Mouse (Mus musculus) heart, embryonic 13.5 days (tissue): ENCODE measurements around the gene Rc3h2. TPM values are rescaled to one million over a fixed set of nuclear protein-coding genes. Genes with fewer than 3 reads are reported as not detected.

Source experiments
- ATAC-seq: fragments of 200-750 bp; cut with Nextera tagmentation; 2 replicates; pipeline ENCODE4 v1.8.0; 2017; ENCODE audit warnings: moderate TSS enrichment; ENCODE audit not compliant: insufficient number of reproducible peaks, low FRiP score, low TSS enrichment; ENCODE audit errors: extremely low read depth
- H3K27ac ChIP-seq: fragments of 300-500 bp; sonication (generic); replicated peaks from 2 replicates; pipeline ENCODE4 v1.5.1; 2015; ENCODE audit warnings: moderate library complexity, mild to moderate bottlenecking, inconsistent platforms
- H3K27me3 ChIP-seq: fragments of 300-500 bp; sonication (generic); replicated peaks from 2 replicates; pipeline ENCODE4 v1.6.1; 2015; ENCODE audit warnings: mild to moderate bottlenecking, inconsistent platforms
- H3K36me3 ChIP-seq: fragments of 300-500 bp; sonication (generic); 2 replicates; pipeline ENCODE4 v1.6.1; 2015; ENCODE audit warnings: mild to moderate bottlenecking, inconsistent platforms
- H3K4me1 ChIP-seq: fragments of 300-500 bp; sonication (generic); 2 replicates; pipeline ENCODE4 v1.6.1; 2015; ENCODE audit warnings: inconsistent platforms
- H3K4me2 ChIP-seq: fragments of 300-500 bp; sonication (generic); 2 replicates; pipeline ENCODE4 v1.6.1; 2015; ENCODE audit warnings: inconsistent platforms, mild to moderate bottlenecking, moderate library complexity
- H3K4me3 ChIP-seq: fragments of 300-500 bp; sonication (generic); 2 replicates; pipeline ENCODE4 v1.5.1; 2015; ENCODE audit warnings: moderate library complexity, mild to moderate bottlenecking, inconsistent platforms
- H3K9ac ChIP-seq: fragments of 300-500 bp; sonication (generic); 2 replicates; pipeline ENCODE4 v1.6.1; 2015; ENCODE audit warnings: inconsistent platforms, mild to moderate bottlenecking, moderate library complexity
- H3K9me3 ChIP-seq: fragments of 300-500 bp; sonication (generic); 2 replicates; pipeline ENCODE4 v1.6.1; 2016; ENCODE audit warnings: inconsistent platforms
- WGBS: fragments of 180-500 bp; shearing (Covaris S2); methylation state at CpG from one replicate; pipeline ENCODE4 v1.1.7; 2015; ENCODE audit warnings: mixed read lengths; 5-methylcytosine and 5-hydroxymethylcytosine counted together
- polyA plus RNA-seq: library from polyadenylated mRNA; unstranded; fragments of >200 nt; fragmentation: Nextera tagmentation; extraction: Ambion mirVana; gene quantifications from 2 replicates; pipeline ENCODE4 v1.2.1, GENCODE M21; 2015

The Rc3h2 gene
- 9.0 and 9.6 TPM in 2 replicates for polyA plus RNA-seq

- Histone ChIP-seq H3K9ac (peak within 1 kb of the TSS; percentile 97), H3K27ac (peak within 1 kb of the TSS; percentile 96), H3K27me3 (no peaks in the 10 kb centered on the region), H3K4me3 (peak within 1 kb of the TSS; percentile 92), H3K9me3 (no peaks in the 10 kb centered on the region), H3K4me1 (peaks cover 14% of the 10 kb centered on the region), H3K36me3 (peaks cover 12% of the 10 kb centered on the region), H3K4me2 (peak within 1 kb of the TSS; percentile 83)
- peak; percentile 95 for ATAC-seq
- WGBS: under 1% methylated on average over 74 of the region's 75 CpGs
Measured at GRCm38 (mm10) chr2:37422306-37423304, at the start of gene Rc3h2. TSS of gene Rc3h2 (minus strand) at chr2:37422903.

DNA sequence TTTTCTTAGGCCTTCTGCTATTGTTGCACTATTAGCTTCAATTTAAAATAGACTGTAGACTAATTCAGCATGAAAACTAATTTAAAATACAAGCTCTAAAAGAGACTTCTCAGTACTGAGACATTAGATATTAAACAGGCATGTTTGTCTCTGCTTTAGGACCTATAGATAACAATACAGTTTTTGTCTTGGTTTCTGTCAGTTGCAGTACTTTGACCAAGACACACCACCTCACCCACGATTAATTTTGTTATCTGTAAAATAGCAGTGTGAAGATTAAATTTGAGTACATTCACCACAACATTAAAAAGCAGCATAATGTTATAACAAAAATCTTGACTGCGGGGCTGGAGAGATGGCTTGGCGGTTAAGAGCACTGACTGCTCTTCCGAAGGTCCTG, 43.6 kb upstream of the Rc3h2 start:
- H3K27ac ChIP-seq: no peak overlapping the region
- H3K9me3 ChIP-seq: no peaks in the 10 kb centered on the region
- peaks cover 20% of the 10 kb centered on the region for H3K36me3 ChIP-seq
- no peak for ATAC-seq
- no peak overlapping the region for H3K9ac ChIP-seq
- H3K4me1 ChIP-seq: no peaks in the 10 kb centered on the region
- no peaks in the 10 kb centered on the region for H3K27me3 ChIP-seq
- no peak overlapping the region for H3K4me3 ChIP-seq
- no peak overlapping the region for H3K4me2 ChIP-seq
- WGBS: 88% methylated on average over 4 of the region's 4 CpGs

DNA sequence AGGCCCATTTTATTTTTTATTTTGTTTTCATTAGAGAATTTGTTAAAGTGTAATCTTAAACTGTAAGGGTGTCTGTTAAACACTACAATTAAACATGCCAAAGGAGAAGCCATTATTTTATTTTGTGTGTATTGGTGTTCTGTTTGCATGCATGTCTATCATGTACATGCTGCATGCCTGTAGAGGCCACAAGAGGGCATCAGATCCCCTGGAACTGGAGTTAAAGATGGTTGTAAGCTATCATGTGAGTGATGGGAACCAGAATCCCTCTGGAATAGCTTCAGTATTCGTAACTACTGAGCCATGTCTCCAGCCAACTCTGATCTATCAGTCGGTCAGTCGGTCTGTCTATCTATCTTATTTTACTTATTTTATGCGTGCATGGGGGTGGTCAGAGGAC, 38.0 kb upstream of the Rc3h2 start:
- H3K27ac ChIP-seq: no peak overlapping the region
- H3K9ac ChIP-seq: no peak overlapping the region
- peaks cover 8% of the 10 kb centered on the region; the same call in 1 of the 2 replicates for H3K36me3 ChIP-seq
- H3K4me2 ChIP-seq: no peak overlapping the region
- H3K4me1 ChIP-seq: no peaks in the 10 kb centered on the region
- H3K27me3 ChIP-seq: no peaks in the 10 kb centered on the region
- no peak for ATAC-seq
- 93% methylated on average over 4 of the region's 4 CpGs for WGBS
- H3K4me3 ChIP-seq: no peak overlapping the region
- H3K9me3 ChIP-seq: no peaks in the 10 kb centered on the region; the same call in 1 of the 2 replicates

DNA sequence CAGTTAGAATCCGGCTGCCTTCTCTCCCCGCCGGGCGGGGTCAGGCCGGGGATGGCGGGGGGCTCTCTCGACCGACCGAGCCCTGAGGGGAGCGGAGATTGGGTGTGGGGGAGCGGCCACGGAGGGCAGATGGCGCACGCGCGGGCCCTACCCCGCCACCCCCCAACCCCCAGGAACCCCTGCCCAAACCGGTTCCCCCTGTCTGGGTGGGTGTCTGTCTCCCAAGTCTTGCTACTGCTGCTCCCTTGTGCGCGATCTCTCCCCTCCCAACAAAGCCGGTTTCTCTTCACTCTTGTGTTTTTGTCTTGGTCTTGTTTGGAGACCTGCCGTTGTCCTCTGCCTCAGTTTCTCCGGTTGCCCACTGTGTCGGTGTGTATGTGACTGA, 29.7 kb upstream of the Rc3h2 start:
- peak overlapping the region; percentile 83 for H3K27ac ChIP-seq
- WGBS: under 1% methylated on average over 24 of the region's 24 CpGs
- peak overlapping the region; percentile 95 for H3K9ac ChIP-seq

DNA sequence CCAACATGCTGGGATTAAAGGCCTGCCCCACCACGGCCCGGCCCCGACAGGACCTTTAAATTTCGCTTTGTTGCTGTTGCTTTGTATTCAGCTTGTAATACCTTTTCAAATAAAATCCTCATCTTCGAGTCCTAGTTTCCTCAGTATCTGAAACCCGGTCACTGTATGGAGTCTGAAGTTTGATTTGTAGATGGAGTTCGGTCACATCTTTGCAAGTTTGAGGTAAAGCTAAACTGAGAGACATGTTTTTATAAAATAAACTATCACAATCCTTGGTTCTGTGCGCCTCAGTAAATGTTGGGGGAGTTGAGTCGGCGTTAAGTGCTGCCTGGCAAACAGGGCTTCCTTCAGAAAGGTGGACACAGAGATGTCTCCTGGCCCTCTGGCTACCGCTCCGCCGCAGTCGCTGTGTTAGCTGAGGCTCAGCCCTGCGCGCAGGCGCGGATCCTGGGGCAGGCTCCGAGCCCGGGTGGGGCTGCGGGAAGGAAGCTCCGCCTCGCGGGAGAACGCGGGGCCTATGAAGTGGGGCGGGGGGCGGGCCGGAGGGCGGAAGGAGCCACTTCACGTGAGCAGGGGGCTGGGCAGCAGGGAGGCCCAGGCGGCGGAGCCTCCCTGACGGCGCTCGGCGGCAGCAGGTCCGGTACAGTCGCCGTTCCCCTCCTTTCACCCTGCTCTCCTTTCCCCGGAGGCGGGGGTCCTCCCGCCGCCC, 29.1 kb upstream of the Rc3h2 start:
- peak overlapping the region; percentile 83 for H3K27ac ChIP-seq
- peaks cover 7% of the 10 kb centered on the region; the same call in 1 of the 2 replicates for H3K36me3 ChIP-seq
- no peaks in the 10 kb centered on the region for H3K9me3 ChIP-seq
- peak; percentile 98 for ATAC-seq
- H3K4me1 ChIP-seq: peaks cover 20% of the 10 kb centered on the region
- H3K9ac ChIP-seq: peak overlapping the region; percentile 95
- 10% methylated on average over 33 of the region's 44 CpGs for WGBS
- peak overlapping the region; percentile 91 for H3K4me3 ChIP-seq
- H3K27me3 ChIP-seq: no peaks in the 10 kb centered on the region
- peak overlapping the region; percentile 93 for H3K4me2 ChIP-seq

More for the DNA sequence above, 29.7 kb upstream of the Rc3h2 start:
- Histone ChIP-seq H3K36me3 (peaks cover 3% of the 10 kb centered on the region; the same call in 1 of the 2 replicates), H3K4me3 (peak overlapping the region; percentile 91), H3K9me3 (no peaks in the 10 kb centered on the region), H3K4me2 (peak overlapping the region; percentile 93), H3K27me3 (no peaks in the 10 kb centered on the region), H3K4me1 (peaks cover 20% of the 10 kb centered on the region)
- peak; percentile 69; the same call in 1 of the 2 replicates for ATAC-seq

GRCm38 (mm10) chr2:37442611-37443591, 20.2 kb upstream of the Rc3h2 start, which contains the start of the genes Zbtb26, Zbtb6 and Rabgap1:
TSS of gene Zbtb26 (minus strand) at chr2:37443135.
TSS of gene Zbtb6 (minus strand) at chr2:37443171.
TSS of gene Rabgap1 (plus strand) at chr2:37443279.
- H3K9me3 ChIP-seq: no peaks in the 10 kb centered on the region
- H3K27ac ChIP-seq: peak within 1 kb of the TSS; percentile 87
- H3K27me3 ChIP-seq: no peaks in the 10 kb centered on the region
- H3K4me2 ChIP-seq: peak within 1 kb of the TSS; percentile 81
- peak within 1 kb of the TSS; percentile 93 for H3K9ac ChIP-seq
- ATAC-seq: peak; percentile 99
- peaks cover 10% of the 10 kb centered on the region for H3K36me3 ChIP-seq
- under 1% methylated on average over 51 of the region's 51 CpGs for WGBS
- peak within 1 kb of the TSS; percentile 84 for H3K4me3 ChIP-seq
- H3K4me1 ChIP-seq: peaks cover 27% of the 10 kb centered on the region

DNA sequence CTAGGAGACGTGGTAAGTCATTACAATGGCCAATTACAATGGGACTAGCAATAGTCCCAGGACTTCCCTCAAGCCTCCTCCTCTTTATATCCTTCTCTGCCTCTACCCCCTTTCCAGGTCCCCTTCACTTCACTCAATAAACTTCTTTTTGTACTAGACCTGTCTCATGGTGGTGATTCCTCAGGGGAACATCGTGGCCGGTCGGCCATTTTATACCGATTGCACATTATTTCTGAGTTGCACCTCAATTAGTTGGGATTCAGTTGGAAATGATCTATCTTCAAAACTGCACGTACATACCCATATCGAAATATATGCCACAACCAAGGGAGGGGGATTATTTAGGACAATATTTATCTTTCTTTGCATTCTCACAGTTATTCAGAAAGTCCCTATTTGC, 8.9 kb upstream of the Rc3h2 start:
- ATAC-seq: no peak
- peak overlapping the region; percentile 93 for H3K27ac ChIP-seq
- peaks cover 14% of the 10 kb centered on the region for H3K4me1 ChIP-seq
- H3K36me3 ChIP-seq: peaks cover 35% of the 10 kb centered on the region
- H3K9me3 ChIP-seq: no peaks in the 10 kb centered on the region
- peak overlapping the region; percentile 95 for H3K4me3 ChIP-seq
- no peaks in the 10 kb centered on the region for H3K27me3 ChIP-seq
- peak overlapping the region; percentile 90 for H3K9ac ChIP-seq
- peak overlapping the region; percentile 90 for H3K4me2 ChIP-seq
- 40% methylated on average over 7 of the region's 7 CpGs for WGBS

- Histone ChIP-seq H3K4me1 (peaks cover 14% of the 10 kb centered on the region), H3K9ac (peak overlapping the region; percentile 90), H3K4me3 (peak overlapping the region; percentile 95), H3K4me2 (peak overlapping the region; percentile 90), H3K9me3 (no peaks in the 10 kb centered on the region), H3K36me3 (peaks cover 30% of the 10 kb centered on the region), H3K27me3 (no peaks in the 10 kb centered on the region), H3K27ac (peak overlapping the region; percentile 93)
- peak; percentile 91 for ATAC-seq
- under 1% methylated on average over 38 of the region's 38 CpGs for WGBS
Measured at GRCm38 (mm10) chr2:37430593-37431464, 8.1 kb upstream of the Rc3h2 start.

GRCm38 (mm10) chr2:37423671-37424070, 968 bp upstream of the Rc3h2 start:
- no peak for ATAC-seq
- no peak overlapping the region for H3K9ac ChIP-seq

More at GRCm38 (mm10) chr2:37423671-37424070, 968 bp upstream of the Rc3h2 start:
- H3K27me3 ChIP-seq: no peaks in the 10 kb centered on the region
- H3K36me3 ChIP-seq: peaks cover 17% of the 10 kb centered on the region
- H3K4me3 ChIP-seq: no peak overlapping the region
- H3K4me2 ChIP-seq: no peak overlapping the region
- H3K27ac ChIP-seq: no peak overlapping the region
- H3K4me1 ChIP-seq: peaks cover 14% of the 10 kb centered on the region
- no peaks in the 10 kb centered on the region for H3K9me3 ChIP-seq
- 56% methylated on average over 3 of the region's 3 CpGs for WGBS
